Mouse (Mus musculus): ENCODE data around the gene Wdr20rt. TPM values are rescaled to one million over a fixed set of nuclear protein-coding genes. Genes with fewer than 3 reads are reported as not detected.

Wdr20rt gene
- total RNA-seq (2014; rRNA removed) (not detected in 2 replicates), polyA plus RNA-seq (2015; fragmentation: Nextera tagmentation; extraction: Ambion mirVana) (not detected in 2 replicates)

- no peak within 1 kb of the TSS for H3K4me3 ChIP-seq (ENCODE audit: low read depth, low read length)
- 97% methylated on average over 22 of the region's 22 CpGs for WGBS
These were observed at the start of gene Wdr20rt for GRCm38 (mm10) chr12:65225467-65225945. TSS of gene Wdr20rt (plus strand) at chr12:65225517.

GRCm38 (mm10) chr12:65187365-65187764, 38.0 kb upstream of the Wdr20rt start:
- H3K27me3 ChIP-seq (ENCODE audit: insufficient read depth, low read length) = no peaks in the 10 kb centered on the region
- no peaks in the 10 kb centered on the region for H3K36me3 ChIP-seq (ENCODE audit: insufficient read depth)
- H3K9ac ChIP-seq = no peak overlapping the region
- no peak overlapping the region for H3K4me3 ChIP-seq (ENCODE audit: low read depth, low read length)
- H3K4me2 ChIP-seq (ENCODE audit: low read depth) = no peak overlapping the region
- TF ChIP-seq CTCF (IDR thresholded peaks at IDR 0.05; ENCODE audit: low read depth) = peak; percentile 74
- no peaks in the 10 kb centered on the region for H3K4me1 ChIP-seq (ENCODE audit: insufficient read depth)
- 51% methylated on average over 3 of the region's 3 CpGs for WGBS
- no peak overlapping the region for H3K27ac ChIP-seq (ENCODE audit: low read depth, low read length)
- no peaks in the 10 kb centered on the region for H3K9me3 ChIP-seq (ENCODE audit: low read length)
- ATAC-seq (peak; percentile 38), DNase-seq (peak; percentile 71)

More at GRCm38 (mm10) chr12:65225467-65225945, at the start of gene Wdr20rt:
- ATAC-seq = no peak
- H3K4me2 ChIP-seq (ENCODE audit: low read depth) = no peak within 1 kb of the TSS
- no peaks in the 10 kb centered on the region for H3K36me3 ChIP-seq (ENCODE audit: insufficient read depth)
- no peaks in the 10 kb centered on the region for H3K27me3 ChIP-seq (ENCODE audit: insufficient read depth, low read length)
- no peaks in the 10 kb centered on the region for H3K9me3 ChIP-seq (ENCODE audit: low read length)
- no peak for DNase-seq
- H3K27ac ChIP-seq (ENCODE audit: low read depth, low read length) = no peak within 1 kb of the TSS
- H3K9ac ChIP-seq = no peak within 1 kb of the TSS
- no peak for TF ChIP-seq CTCF (IDR thresholded peaks at IDR 0.05; ENCODE audit: low read depth)
- H3K4me1 ChIP-seq (ENCODE audit: insufficient read depth) = no peaks in the 10 kb centered on the region

- Histone ChIP-seq H3K4me3 (ENCODE audit: low read depth, low read length) (no peak overlapping the region), H3K9me3 (ENCODE audit: low read length) (no peaks in the 10 kb centered on the region), H3K4me1 (ENCODE audit: insufficient read depth) (no peaks in the 10 kb centered on the region), H3K27me3 (ENCODE audit: insufficient read depth, low read length) (no peaks in the 10 kb centered on the region), H3K9ac (no peak overlapping the region), H3K27ac (ENCODE audit: low read depth, low read length) (no peak overlapping the region), H3K36me3 (ENCODE audit: insufficient read depth) (no peaks in the 10 kb centered on the region), H3K4me2 (ENCODE audit: low read depth) (no peak overlapping the region)
- TF ChIP-seq CTCF (IDR thresholded peaks at IDR 0.05; ENCODE audit: low read depth) = no peak
- ATAC-seq (no peak), DNase-seq (no peak)
- WGBS = 76% methylated on average over 2 of the region's 2 CpGs
These were observed 36.1 kb upstream of the Wdr20rt start for GRCm38 (mm10) chr12:65189213-65189612.

- DNase-seq (no peak), ATAC-seq (no peak)
- H3K4me2 ChIP-seq (ENCODE audit: low read depth) = no peak overlapping the region
- H3K4me3 ChIP-seq (ENCODE audit: low read depth, low read length) = no peak overlapping the region
- no peak overlapping the region for H3K9ac ChIP-seq
- WGBS = 55% methylated on average over 5 of the region's 5 CpGs
- H3K9me3 ChIP-seq (ENCODE audit: low read length) = no peaks in the 10 kb centered on the region
- H3K36me3 ChIP-seq (ENCODE audit: insufficient read depth) = no peaks in the 10 kb centered on the region
- H3K27ac ChIP-seq (ENCODE audit: low read depth, low read length) = no peak overlapping the region
- H3K4me1 ChIP-seq (ENCODE audit: insufficient read depth) = no peaks in the 10 kb centered on the region
- TF ChIP-seq CTCF (IDR thresholded peaks at IDR 0.05; ENCODE audit: low read depth) = no peak
- H3K27me3 ChIP-seq (ENCODE audit: insufficient read depth, low read length) = no peaks in the 10 kb centered on the region
These were observed 31.2 kb upstream of the Wdr20rt start for GRCm38 (mm10) chr12:65194003-65194530.

- no peak for TF ChIP-seq CTCF (IDR thresholded peaks at IDR 0.05; ENCODE audit: low read depth)
- no peak overlapping the region for H3K4me3 ChIP-seq (ENCODE audit: low read depth, low read length)
- H3K27me3 ChIP-seq (ENCODE audit: insufficient read depth, low read length) = no peaks in the 10 kb centered on the region
- no peak overlapping the region for H3K4me2 ChIP-seq (ENCODE audit: low read depth)
- WGBS = 98% methylated on average over 2 of the region's 2 CpGs
- H3K9ac ChIP-seq = no peak overlapping the region
- ATAC-seq (no peak), DNase-seq (no peak)
- H3K36me3 ChIP-seq (ENCODE audit: insufficient read depth) = no peaks in the 10 kb centered on the region
- H3K9me3 ChIP-seq (ENCODE audit: low read length) = no peaks in the 10 kb centered on the region
- no peaks in the 10 kb centered on the region for H3K4me1 ChIP-seq (ENCODE audit: insufficient read depth)
- no peak overlapping the region for H3K27ac ChIP-seq (ENCODE audit: low read depth, low read length)
These were observed 23.5 kb upstream of the Wdr20rt start for GRCm38 (mm10) chr12:65201812-65202211.

GRCm38 (mm10) chr12:65206431-65206830, 18.9 kb upstream of the Wdr20rt start:
- whole genome bisulfite sequencing = 47% methylated on average over 1 of the region's 1 CpGs
- no peak overlapping the region for H3K4me2 ChIP-seq (ENCODE audit: low read depth)
- no peaks in the 10 kb centered on the region for H3K9me3 ChIP-seq (ENCODE audit: low read length)
- H3K4me3 ChIP-seq (ENCODE audit: low read depth, low read length) = no peak overlapping the region
- no peak for DNase-seq
- ATAC-seq = no peak
- no peaks in the 10 kb centered on the region for H3K36me3 ChIP-seq (ENCODE audit: insufficient read depth)
- H3K4me1 ChIP-seq (ENCODE audit: insufficient read depth) = no peaks in the 10 kb centered on the region
- no peak overlapping the region for H3K9ac ChIP-seq
- H3K27me3 ChIP-seq (ENCODE audit: insufficient read depth, low read length) = no peaks in the 10 kb centered on the region
- H3K27ac ChIP-seq (ENCODE audit: low read depth, low read length) = no peak overlapping the region
- no peak for TF ChIP-seq CTCF (IDR thresholded peaks at IDR 0.05; ENCODE audit: low read depth)

- no peak for TF ChIP-seq CTCF (IDR thresholded peaks at IDR 0.05; ENCODE audit: low read depth)
- H3K36me3 ChIP-seq (ENCODE audit: insufficient read depth) = no peaks in the 10 kb centered on the region
- H3K4me3 ChIP-seq (ENCODE audit: low read depth, low read length) = no peak overlapping the region
- no peaks in the 10 kb centered on the region for H3K9me3 ChIP-seq (ENCODE audit: low read length)
- H3K4me1 ChIP-seq (ENCODE audit: insufficient read depth) = peaks cover 5% of the 10 kb centered on the region
- no peak overlapping the region for H3K27ac ChIP-seq (ENCODE audit: low read depth, low read length)
- H3K9ac ChIP-seq = no peak overlapping the region
- ATAC-seq (peak; percentile 69), DNase-seq (peak; percentile 20)
- H3K4me2 ChIP-seq (ENCODE audit: low read depth) = peak overlapping the region; percentile 4; the same call in 1 of the 2 replicates
- H3K27me3 ChIP-seq (ENCODE audit: insufficient read depth, low read length) = no peaks in the 10 kb centered on the region
- 17% methylated on average over 6 of the region's 6 CpGs for WGBS
These were observed 8.9 kb upstream of the Wdr20rt start for GRCm38 (mm10) chr12:65216404-65216840.
